Mouse (Mus musculus): Measurements from ENCODE around the gene Disc1.

DNA sequence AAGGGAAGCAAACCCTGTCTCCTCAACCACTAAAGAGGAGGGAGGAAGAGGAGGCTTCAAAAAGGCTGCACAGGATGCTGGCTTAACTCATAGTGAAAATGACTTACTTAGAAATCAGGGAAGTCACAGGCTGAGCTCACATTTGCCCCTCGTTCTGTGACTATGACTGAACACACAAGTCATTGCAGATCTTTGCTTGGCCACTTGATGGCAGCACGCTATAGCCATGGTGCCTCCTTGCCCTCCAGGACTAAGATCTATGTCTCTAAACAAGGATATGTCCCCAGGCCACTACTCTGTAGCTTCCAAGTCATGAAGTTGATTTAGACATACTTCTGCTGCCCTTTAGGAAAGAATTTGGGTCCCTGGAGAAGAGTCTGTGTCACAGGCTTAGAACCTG, 62.6 kb downstream of the Disc1 start:
- no peak for TF ChIP-seq KAT2A (IDR thresholded peaks at IDR 0.05; ENCODE audit: insufficient replicate concordance, low read length)
- TF ChIP-seq RCOR1 (conservative IDR thresholded peaks at IDR 0.05; ENCODE audit: low read depth, low read length), result no peak
- peak; percentile 57 to 77; a peak in 3 of 4 replicates for TF ChIP-seq CTCF (conservative IDR thresholded peaks at IDR 0.05 in 1 of 2, IDR thresholded peaks at IDR 0.05 in 1 of 2; ENCODE audit: low read depth in 2 of 2, low read length in 2 of 2)
- TF ChIP-seq EP300 (IDR thresholded peaks at IDR 0.05; ENCODE audit: low read length), result no peak
- TF ChIP-seq JUND (conservative IDR thresholded peaks at IDR 0.05; ENCODE audit: low read depth, low read length), result no peak
- no peak for TF ChIP-seq ZNF384 (IDR thresholded peaks at IDR 0.05; ENCODE audit: low read depth, low read length)
- TF ChIP-seq POLR2A (IDR thresholded peaks at IDR 0.05; ENCODE audit: low read depth, low read length), result no peak
- no peak for TF ChIP-seq MEF2A (IDR thresholded peaks at IDR 0.05; ENCODE audit: borderline replicate concordance, low read depth, low read length)
- TF ChIP-seq TCF12 (IDR thresholded peaks at IDR 0.05; ENCODE audit: low read depth, low read length), result no peak
